Mouse (Mus musculus): ENCODE measurements around the gene Ddx49.

Ddx49 gene

DNA sequence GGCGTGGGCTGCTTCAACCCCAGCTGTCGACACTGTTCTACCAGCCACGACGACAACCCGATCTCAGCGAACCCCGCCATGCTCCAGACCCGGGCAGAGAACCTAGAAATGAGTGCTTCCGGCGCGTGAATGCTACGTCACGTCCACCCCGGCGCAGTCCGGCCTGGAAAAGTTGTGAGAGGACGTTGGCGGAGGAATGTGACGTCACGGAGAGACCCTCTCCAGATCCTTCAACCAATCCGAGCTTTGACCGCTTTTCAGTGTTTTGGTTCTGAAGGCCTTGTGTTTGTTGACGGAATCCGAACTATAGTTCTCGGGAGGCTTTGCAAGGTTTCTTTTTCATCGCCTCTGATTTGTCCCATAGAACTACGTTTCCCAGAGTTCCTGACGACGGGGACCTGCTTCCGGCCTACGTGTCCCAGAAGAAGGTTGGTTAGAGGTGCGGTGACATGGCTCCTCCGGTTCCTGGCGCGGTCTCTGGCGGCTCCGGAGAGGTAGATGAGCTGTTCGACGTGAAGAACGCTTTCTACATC is at the start of gene Ddx49, which contains the start of gene Cope:
Gene Ddx49 (minus strand): TSS at position 132 of the 533 bp plus-strand sequence.
Gene Cope (plus strand): TSS at position 161 of the 533 bp plus-strand sequence.
- DNase-seq (ENCODE audit: extremely low read depth, low read depth, low spot score): peak; percentile 30

DNA sequence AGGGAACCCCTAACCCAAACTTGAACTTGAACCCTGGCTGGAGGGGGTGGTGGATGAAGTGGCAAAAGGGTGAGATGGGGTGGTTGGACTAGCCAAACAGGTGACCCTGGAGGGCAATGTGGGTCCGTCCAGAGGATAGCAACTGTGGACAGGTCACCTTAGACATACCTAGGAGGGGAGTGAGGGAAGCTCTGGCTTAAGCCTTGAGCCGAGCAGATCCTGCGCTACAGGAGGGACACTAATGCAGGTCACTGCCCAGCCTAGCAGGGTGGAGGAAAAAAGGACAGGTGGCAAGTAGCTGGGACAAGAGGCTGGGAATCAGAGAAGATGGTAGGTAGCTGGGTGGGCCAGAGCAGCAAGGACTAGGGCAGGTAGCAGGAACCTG is 49.7 kb upstream of the Ddx49 start:
- DNase-seq (ENCODE audit: extremely low read depth, low read depth, low spot score): no peak

DNA sequence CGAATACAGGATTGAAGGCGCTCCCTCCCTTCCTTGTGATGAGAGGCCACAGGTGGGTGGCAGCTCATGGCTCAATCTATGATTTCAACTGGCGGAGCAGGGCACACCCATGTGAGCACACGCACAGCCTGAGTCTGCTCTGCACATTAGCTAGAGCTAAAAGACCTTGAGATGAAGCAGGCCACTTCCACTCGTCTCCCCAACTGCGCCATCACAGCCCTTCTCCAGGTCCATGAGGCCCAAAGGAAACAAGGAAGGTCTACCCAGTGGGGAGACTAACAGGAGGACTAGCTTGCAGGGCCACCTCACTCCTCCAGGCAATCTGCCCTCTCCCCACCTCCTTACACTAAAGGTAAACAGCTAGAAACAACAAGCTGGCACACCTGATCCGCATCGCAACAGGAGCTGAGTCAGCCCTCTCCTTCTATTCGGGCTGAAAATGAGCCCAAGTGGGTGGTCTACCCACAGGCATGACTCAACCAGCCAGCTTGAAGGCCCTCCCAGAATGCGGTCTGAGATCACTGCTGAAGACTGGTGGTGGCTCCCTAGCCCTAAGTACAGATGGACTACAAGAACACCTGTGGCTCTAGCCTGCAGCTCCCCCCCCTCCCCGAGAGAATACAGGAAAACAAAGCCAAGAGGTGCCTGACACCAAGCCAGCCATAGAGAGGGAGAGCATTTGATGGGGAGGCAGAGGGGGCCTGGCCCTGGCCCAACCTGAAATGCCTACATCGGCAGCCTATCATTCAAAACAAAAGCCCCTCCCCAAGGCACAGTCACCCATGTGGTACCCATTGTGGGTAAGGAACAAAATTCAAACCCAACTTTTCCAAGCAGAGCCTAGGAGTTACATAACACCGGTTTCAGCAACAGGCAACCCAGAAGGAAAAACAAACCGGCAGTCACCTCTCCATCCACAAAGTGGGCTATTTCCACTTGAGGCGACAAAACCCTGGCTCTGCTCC is 49.0 kb upstream of the Ddx49 start:
- peak; percentile 13 for DNase-seq (ENCODE audit: extremely low read depth, low read depth, low spot score)

DNA sequence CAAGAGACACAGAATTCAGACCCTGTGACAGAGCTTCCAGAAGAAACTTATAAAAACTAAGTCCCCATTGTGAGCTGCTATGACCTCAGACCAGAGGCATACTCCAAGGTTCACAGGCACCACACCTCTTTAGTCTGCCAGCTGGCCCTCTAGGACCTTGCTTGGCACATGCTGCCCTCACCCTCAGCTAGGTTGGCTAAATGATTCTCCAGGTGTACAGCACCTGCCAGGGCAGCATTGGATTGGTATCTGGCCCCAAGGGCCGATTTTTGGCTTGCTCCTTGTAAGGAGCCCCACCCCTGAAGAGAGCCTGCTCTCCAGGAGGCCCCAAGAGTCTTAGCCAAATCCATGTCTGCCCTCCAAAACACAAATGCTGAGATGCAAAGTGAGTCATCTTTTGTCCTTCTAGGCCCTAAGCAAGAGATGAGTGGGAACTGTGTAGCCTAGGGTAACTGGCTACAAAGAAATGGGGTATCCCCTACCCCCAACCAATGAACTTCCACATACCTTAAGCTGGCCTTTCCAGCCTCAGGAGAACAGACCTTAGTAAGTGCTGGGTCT is 45.7 kb upstream of the Ddx49 start:
- peak; percentile 18 for DNase-seq (ENCODE audit: extremely low read depth, low read depth, low spot score)

DNA sequence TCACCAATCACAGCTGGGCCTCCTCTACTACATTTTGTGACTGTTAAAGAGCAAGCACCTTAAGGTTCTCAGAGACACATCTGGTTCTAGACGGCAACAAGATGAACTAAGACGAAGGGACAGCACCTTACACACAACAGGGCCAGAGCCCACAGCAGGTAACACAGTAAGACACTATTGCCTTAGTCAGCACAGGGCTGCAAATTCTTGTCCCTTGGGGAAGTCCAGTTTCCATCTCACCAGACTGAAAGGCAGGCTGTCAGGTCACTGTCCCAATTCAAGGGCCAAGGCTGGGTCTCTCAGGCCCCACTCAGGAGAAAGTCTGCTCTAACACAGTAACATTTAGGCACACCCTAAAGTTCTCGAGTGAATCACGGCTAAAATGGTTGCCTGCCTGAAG is 45.2 kb upstream of the Ddx49 start:
- DNase-seq (ENCODE audit: extremely low read depth, low read depth, low spot score): no peak

DNA sequence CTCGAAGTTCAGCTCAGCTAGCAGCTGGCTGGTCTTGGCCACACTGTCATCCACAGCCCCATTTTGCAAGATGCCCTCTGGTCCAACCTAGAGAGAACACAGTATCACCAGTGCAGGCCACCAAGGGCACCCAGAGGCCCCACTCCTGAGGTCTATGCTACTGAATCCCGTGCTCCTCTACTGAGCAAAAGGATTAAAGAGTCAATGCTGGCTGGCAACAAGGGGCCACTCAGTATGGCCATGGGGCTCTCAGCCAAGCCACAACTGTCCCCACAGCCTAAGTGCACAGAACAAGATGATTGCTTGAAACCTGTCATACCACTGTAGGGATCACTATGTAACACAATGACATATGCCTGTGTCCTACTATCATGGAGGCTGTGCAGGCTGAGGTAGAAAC is 42.0 kb upstream of the Ddx49 start:
- no peak for DNase-seq (ENCODE audit: extremely low read depth, low read depth, low spot score)

DNA sequence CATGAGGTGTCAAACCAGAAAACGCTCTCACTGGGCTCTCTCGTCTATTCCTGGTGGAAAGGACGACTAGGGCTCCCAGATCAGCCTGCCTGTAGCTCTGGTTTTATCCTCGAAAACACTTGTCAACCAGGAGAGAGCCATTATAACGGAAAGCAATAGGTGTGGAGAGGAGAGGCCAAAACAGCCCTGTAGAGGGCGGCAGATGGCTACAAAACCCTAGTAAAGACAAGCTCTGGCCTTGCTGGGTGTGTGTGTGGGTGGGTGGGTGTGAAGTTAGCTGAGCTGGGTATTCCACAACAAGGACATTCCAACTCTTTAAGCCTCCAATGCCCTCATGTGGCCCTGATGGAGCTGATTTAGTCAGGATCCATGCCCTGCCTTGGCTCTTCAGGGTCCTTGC is 41.4 kb upstream of the Ddx49 start:
- DNase-seq (ENCODE audit: extremely low read depth, low read depth, low spot score): no peak

DNA sequence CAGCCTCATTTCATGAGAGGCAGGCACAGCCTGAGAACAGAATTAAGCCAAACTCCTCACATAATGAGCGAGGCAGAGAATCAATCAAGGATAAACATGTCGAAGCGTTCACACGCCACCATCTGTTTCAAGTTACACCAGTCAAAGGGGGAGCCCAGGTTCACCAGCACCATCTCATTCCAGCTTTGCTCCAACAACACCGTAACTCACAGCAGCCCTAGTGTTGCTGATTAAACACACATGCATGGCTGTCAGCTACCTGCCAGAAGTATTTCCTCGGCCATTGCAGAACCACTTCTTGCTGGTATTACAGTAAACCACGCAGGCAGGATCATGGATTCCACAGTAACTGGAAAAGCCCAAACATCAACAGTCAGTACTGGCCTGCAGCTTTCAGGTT is 40.8 kb upstream of the Ddx49 start:
- no peak for DNase-seq (ENCODE audit: extremely low read depth, low read depth, low spot score)

DNA sequence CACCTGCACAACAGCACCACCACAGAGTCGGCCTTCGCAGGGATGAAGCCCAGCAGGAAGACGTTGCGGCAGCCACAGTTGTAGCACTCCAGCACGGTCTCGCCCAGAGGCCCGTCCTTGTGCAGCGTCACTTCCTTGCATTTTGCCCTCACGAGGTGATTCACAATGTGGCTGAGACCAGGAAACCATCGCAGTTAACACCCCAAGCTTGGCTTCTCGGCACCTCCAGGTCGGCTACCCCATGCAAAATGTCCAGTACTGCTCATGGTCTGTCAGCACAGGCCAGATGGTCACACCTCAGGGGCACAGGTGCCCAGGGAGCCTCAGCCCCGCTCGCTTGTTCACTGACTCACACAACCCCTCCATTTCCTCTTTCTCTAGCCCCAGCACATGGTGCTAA is 39.7 kb upstream of the Ddx49 start:
- no peak for DNase-seq (ENCODE audit: extremely low read depth, low read depth, low spot score)

DNA sequence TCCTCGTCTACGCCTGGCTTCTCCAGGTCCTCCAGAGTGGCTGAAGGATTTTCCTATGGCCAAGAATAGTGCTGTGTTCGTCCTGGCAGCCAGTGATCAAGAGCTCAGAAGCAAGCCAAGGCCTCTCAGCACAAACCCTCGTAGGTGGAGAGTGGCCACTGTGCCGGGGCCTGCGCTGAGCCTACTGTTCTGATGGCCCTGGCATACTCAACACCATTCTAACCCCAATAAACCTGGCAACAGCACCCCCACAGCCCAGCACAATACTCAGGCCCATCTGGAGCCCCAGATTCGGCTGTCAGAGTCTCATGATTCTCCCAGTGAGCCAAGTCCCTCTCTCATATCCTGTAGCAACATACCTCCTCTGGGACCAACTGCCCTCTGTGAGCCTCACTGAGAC is 38.4 kb upstream of the Ddx49 start:
- no peak for DNase-seq (ENCODE audit: extremely low read depth, low read depth, low spot score)

DNA sequence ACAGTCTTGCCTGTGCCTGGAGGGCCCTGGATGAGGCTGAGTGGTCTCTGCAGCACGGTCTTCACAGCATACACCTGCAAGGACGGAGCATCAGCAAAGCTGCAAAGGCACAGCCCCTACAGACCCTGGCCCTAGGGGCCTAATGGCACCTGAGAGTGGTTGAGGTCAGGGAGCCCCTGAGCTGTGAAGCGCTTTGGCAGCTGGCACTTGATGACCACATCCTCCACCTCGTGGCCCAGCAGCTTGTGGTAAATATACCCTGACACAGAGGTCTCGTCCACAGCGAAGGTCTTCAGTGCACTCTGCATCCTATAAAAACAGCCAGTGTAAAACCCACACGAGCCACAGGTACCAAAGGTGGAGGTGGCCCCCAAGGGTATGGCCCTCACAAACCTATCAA is 36.6 kb upstream of the Ddx49 start:
- no peak for DNase-seq (ENCODE audit: extremely low read depth, low read depth, low spot score)

DNA sequence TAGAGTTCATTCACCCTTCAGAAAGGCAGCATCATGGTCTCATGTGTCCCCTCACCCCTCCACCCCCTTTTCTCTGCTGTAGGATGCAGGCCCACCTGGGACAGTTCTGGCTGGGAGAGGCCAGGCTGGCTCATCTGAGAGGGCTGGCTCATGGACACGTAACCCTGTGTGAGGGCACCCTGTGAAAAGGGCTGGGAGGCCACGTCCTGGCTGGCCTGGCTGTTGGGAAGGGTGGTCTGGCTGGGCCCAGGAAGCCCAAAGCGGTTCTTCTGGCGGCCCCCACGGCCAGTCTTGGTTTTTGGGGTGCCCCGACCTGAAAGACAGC is 30.6 kb upstream of the Ddx49 start:
- no peak for DNase-seq (ENCODE audit: extremely low read depth, low read depth, low spot score)

DNA sequence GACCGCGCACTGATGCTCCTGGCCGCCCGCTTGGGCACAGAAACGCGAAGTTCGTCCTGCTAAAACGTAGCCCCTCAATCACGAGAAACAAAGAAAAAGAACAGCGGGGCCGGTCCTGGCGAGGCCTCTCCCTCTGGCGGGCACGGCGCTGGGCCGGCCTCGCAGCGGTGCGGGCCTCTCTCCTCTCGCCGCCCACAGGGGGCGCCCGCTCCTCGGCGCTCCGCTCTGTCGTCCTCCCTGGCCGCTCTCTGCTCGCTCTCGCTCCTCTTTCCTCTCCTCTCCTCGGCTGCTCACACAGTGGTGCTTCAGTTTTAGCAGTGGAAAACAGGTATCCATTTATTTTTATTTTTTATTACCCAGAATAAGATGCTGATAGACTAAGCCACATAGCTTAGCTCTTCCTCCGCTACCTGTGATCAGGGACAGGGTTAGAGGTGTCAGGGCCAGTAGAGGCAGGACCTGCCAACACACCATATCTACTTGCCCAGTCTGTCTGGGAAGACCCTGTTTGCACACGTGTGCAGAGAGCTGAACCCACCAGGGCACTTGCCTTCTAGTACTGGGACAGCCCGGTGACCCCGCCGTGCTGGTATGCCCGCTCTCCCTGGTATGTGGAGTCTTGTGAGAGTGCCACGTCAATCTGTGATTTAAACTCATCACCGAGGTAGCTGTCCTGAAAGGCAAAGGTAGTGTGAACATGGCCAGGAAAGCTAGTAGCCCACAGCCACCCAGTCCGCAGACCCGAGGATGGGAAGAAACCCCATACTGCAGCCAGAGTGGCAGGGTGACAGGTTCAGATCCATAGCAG is 30.0 kb upstream of the Ddx49 start:
- no peak for DNase-seq (ENCODE audit: extremely low read depth, low read depth, low spot score)

DNA sequence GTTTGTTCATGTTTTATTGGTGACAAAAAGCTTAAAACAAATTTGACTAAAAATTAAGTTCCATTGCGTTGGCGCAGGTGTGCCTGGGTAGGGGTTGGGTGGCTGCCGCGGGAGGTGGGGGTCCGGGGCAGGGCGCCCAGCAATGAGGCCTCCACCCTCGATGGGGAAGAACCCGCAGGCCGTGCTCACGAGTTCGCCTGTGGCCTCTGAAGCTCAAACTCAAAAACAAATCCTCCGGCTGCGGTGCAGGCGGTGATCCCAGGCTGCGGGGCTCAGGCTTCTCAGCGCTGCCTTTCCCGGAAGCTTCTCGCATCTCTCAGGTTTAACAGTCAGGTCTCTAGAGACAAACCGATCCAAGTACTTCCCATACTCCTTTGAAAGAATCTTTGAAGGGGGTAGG is 29.2 kb upstream of the Ddx49 start:
- no peak for DNase-seq (ENCODE audit: extremely low read depth, low read depth, low spot score)

DNA sequence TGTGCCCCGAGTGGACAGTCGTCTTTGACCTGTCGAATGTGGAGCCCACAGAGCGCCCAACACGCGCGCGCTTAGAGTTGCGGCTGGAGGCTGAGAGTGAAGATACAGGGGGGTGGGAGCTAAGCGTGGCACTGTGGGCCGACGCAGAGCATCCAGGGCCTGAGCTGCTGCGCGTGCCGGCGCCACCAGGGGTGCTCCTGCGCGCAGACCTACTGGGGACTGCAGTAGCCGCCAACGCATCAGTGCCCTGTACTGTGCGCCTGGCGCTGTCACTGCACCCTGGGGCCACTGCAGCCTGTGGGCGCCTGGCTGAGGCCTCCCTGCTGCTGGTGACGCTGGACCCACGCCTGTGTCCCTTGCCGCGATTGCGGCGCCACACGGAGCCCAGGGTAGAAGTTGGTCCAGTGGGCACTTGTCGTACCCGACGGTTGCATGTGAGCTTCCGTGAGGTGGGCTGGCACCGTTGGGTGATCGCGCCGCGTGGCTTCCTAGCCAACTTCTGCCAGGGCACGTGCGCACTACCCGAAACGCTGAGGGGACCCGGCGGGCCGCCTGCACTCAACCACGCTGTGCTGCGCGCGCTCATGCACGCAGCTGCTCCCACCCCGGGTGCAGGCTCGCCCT is 28.6 kb upstream of the Ddx49 start:
- no peak for DNase-seq (ENCODE audit: extremely low read depth, low read depth, low spot score)

DNA sequence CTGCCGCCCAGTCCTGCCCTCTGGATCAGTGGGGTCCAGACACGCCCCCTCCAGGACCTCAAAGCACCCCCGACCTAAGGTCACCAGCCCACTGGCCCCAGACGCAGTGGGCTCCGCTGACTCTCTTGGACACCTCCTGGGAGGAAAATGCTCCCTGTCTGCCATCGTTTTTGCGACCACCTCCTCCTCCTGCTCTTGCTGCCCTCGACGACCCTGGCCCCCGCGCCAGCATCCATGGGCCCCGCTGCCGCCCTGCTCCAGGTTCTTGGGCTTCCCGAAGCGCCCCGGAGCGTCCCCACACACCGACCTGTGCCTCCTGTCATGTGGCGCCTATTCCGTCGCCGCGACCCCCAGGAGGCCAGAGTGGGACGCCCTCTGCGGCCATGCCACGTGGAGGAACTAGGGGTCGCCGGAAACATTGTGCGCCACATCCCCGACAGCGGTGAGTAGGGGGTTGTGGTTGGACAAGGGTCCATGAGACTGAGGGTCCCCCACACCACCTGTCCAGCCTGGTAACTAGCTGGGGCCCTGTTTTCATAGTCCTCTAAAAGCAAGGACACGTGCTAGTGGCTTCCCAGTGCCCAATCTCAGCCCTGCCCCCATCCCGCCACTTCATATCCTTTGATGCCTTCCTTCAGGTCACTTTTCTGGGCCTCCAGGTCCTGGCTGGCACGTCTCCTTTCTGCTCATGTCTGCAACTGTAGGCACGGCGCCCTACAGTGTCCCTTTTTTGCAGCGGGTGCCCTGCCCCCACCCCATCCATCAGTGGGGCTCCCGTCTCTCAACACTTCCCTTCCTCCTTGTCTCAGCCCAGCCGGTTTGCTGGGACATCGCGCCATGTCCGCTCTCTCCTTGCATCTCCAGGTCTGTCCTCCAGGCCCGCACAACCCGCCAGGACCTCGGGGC is 27.8 kb upstream of the Ddx49 start:
- DNase-seq (ENCODE audit: extremely low read depth, low read depth, low spot score): no peak

DNA sequence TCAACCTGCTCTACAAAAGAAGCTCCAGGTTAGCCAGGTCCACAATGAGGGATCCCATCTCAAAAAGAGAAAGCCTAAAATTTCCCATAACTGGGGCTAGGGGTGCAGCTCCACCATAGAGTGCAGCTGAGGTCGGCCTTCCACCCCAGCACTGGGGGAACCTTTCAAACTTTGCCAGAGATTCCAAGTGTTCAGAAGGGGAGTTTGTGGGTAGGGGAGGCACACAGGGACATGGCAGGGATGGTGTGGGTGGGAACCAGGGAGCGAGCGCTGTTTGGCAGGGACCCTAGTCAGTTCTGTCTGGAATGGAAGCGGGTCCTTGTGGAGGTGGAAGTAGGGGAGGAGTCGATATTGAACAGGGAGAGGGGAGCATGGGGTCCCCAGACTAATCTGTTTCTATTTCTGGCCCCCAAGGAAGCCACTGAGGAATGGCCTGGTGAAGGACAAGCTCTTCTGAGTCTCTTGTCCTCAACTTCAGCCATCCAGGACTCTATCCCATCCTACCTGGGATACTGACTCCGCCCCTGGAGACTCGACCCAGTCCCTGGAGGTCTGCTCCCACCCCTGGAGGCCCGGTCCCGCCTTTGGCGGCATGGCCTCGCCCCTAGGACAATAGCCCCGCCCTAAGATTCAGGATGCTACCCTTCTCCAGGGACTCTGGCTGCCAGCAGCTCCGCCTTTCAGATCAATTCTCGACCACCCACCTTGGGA is 27.0 kb upstream of the Ddx49 start, which contains the start of gene Gdf1:
Gene Gdf1 (plus strand): TSS at position 694 of the 711 bp plus-strand sequence.
- DNase-seq (ENCODE audit: extremely low read depth, low read depth, low spot score): no peak

DNA sequence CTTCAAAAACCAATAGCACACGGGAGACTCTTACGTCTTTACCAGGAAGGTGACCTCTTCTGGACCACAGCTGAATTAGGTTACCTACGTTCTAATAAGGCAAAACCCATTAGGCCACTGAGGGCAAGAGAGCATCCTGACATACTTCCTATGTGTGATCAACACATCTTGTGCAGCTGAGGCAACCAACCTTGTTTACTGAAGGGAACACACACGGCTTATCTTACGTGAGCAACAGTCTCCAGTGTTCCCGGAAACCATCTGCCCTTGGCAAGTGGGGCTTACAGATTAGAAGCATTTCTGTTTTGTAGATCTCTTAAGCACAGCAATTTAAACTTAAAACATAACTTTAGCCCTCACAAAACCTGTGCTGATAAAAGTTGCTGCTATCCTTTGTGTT is 25.2 kb upstream of the Ddx49 start:
- no peak for DNase-seq (ENCODE audit: extremely low read depth, low read depth, low spot score)

DNA sequence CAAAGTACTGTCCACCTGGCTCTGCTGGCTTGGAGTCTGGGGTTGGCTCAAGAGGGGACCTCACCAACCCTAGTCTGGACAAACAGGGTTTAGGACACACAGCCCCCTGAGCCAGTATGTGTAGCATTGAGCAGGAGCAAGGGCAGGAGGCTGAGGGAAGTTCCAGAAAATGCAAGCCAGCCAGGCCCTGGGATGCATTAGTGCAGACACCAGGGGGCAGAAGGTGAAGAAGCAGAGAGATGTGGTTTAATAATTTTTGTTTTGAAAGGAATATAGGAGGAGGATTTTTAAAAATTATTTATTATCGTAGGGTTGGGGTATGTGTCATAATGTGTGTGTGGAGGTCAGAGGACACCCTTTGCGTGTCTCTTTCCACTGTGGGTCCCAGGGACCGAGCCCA is 21.4 kb upstream of the Ddx49 start:
- DNase-seq (ENCODE audit: extremely low read depth, low read depth, low spot score): no peak

All from fat pad, adult 2 months (tissue).